Mouse (Mus musculus): Measurements from ENCODE around the gene Mphosph9.
"Not testable (repeated sequence)": the region's sequence is repeated elsewhere in the genome, so short reads cannot be mapped to it uniquely, and the experiment has no call there.

The Mphosph9 gene

DNA sequence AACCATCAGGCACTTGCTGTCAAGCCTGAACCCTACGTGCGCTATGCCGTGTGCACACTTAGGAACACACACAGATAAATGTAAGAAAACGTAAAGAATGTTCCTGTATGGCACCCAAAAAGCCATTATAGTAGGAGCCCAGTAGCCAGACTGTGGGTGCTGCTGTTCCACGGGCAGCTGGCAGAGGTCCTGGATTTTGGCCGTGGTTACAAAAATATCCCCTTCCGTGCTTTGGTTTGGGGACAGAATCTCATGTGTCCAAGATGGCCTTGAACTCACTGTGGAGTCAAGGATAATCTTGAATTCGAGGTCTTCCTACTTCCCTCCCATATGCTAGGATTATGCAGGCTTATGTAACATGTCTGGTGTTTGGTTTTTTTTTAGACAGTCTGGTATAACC, 15.1 kb upstream of the Mphosph9 start:
- no peak for DNase-seq (ENCODE audit: low spot score)

DNA sequence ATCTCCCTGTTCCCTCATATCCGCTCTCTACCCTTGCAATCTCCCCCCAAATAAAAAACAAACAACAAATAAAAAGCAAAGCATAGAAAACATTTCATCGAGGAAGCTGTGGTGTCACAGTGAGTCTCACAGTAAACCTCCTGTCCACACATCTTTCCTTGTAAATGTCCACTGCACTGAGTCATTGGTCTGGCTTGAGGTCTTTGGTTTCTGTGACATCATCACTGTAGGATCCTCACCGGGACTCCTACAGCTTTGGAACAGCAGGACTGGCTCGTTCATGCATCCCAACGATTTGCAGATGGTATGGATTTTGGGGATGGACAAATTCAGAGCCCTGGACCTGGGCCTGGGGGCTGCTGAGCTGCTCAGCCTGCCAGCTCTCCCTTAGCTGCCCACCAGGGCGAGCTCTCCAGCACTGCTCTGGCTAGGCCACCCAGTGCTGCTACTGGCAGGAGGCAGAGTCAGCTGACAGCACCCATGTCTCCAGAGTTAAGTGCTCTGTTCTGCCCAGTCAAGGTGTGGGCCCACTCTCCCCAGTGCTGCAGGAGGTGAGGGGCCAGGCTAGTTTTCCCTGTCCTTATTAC, 14.1 kb upstream of the Mphosph9 start:
- not testable (repeated sequence) for DNase-seq (ENCODE audit: low spot score)

GRCm38 (mm10) chr5:124338791-124339190, 11.0 kb upstream of the Mphosph9 start:
- no peak for DNase-seq (ENCODE audit: low spot score)

DNA sequence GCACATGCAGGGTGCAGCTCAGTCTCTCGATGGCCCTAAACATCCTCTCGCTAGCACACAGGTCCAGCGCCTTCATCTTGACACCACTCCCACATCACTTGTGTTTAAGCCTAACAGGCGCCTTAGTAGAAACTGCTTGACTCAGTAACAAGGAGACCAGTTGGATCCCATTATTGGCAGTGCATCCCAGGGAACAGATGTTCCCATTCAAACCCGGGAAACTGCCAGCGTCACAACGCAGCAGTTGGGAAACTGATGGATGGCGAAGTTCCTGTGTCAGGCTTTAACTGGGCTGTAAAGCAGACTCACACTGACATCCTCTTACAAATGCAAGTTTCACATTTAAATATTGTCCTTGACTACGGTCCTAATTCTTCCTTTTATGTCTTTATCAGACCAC, 10.1 kb upstream of the Mphosph9 start:
- DNase-seq (ENCODE audit: low spot score) = no peak

GRCm38 (mm10) chr5:124337103-124337502, 9.3 kb upstream of the Mphosph9 start:
- DNase-seq (ENCODE audit: low spot score) = no peak

- no peak for DNase-seq (ENCODE audit: low spot score)
Observed at GRCm38 (mm10) chr5:124334392-124334791, 6.6 kb upstream of the Mphosph9 start.

DNA sequence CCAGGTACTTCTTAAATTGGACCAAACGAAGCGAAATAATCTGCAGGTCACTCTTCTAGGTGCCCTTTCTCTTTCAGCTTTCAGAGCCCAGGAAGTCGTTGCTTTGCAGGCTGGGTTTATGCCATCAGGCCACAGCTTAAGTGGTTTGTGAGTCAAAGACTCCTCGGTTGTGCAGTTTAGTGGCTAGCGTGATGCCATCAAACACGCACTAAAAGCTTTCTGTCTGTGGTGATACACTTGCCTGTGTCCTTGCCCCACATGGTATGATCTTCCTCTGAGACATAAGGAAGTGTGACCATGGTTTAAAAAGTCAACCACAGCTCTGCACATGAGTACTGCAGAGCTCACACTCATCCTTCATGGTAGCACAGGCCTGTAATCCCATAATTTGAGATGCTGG, 2.3 kb upstream of the Mphosph9 start:
- no peak for DNase-seq (ENCODE audit: low spot score)

- DNase-seq (ENCODE audit: low spot score) = no peak
Observed at GRCm38 (mm10) chr5:124326829-124327228, 943 bp downstream of the Mphosph9 start.

- DNase-seq (ENCODE audit: low spot score) = no peak
Observed at GRCm38 (mm10) chr5:124317648-124318047, 10.1 kb downstream of the Mphosph9 start.

- no peak for DNase-seq (ENCODE audit: low spot score)
Observed at GRCm38 (mm10) chr5:124315941-124316340, 11.8 kb downstream of the Mphosph9 start.

DNA sequence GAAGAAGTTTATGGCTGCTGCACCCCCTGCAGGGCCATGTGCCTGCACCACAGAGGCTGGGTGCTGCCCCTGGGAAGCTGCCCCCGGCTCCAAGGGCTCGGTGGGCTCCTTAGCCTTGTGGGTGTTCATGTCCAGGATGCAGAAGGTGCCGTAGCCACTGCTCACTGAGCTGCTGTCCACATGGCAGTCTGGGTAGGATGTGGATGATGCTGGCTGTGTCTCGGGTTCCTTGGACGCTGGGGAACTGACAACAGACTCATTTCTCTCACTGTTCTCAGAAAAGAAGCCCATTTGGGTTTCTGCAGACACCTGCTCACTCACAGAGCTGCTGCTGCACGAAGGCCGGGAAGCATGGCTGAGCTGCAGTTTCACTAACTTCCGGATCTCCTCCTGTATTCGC, 12.3 kb downstream of the Mphosph9 start:
- no peak for DNase-seq (ENCODE audit: low spot score)

DNA sequence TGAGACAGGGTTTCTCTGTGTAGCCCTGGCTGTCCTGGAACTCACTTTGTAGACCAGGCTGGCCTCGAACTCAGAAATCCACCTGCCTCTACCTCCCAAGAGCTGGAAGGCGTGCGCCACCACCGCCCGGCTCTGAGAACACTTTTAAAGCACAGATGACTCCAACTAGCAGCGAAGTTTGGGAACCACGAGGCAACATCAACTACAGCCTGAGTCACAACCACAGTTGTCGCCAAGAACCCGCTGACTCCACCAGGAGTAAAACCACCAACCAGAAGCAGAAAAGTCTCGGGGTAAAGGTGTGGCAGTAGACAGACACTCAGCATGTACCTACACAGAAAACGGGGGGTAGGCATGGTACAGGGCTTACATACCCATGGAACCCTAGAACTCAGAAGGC, 17.7 kb downstream of the Mphosph9 start:
- no peak for DNase-seq (ENCODE audit: low spot score)

- DNase-seq (ENCODE audit: low spot score) = no peak
Observed at GRCm38 (mm10) chr5:124309155-124309554, 18.6 kb downstream of the Mphosph9 start.

DNA sequence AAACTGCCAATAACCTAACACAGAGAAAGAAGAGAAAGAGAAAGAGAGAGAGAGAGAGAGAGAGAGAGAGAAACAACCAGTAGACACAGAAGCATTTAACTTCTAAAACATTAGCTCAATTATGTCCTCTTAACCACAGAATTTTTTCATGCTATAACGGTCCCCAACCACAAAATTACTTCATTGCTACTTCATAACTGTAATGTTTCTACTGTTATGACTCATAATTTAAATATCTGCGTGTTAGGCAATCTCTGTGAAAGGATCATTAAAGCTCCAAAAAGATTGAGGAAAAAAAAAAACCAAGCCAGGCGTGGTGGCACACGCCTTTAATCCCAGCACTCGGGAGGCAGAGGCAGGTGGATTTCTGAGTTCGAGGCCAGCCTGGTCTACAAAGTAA, 24.9 kb downstream of the Mphosph9 start:
- DNase-seq (ENCODE audit: low spot score) = not testable (repeated sequence)

- DNase-seq (ENCODE audit: low spot score) = no peak
Observed at GRCm38 (mm10) chr5:124300132-124300531, 27.6 kb downstream of the Mphosph9 start.

GRCm38 (mm10) chr5:124299307-124299706, 28.5 kb downstream of the Mphosph9 start:
- DNase-seq (ENCODE audit: low spot score) = not testable (repeated sequence)

- no peak for DNase-seq (ENCODE audit: low spot score)
Observed at GRCm38 (mm10) chr5:124296475-124296874, 31.3 kb downstream of the Mphosph9 start.

DNA sequence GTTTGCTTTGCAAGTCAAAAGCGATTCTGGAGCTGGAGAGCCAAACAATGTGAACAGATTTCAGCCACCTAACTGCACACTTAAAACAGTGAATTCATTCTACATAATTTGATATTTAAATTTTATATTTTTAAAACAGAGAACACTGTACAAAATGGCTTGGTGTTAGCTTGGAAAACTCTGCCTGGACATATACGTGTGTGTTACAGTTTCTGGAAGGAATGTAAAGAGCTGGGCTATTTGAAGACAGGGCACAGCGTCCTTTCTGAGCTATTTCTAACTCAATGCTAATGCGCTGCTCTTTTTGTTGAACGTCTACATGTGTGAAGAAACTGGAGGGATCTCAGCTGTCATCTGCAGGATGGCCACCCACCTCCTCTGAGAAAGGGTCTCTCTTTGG, 33.8 kb downstream of the Mphosph9 start:
- DNase-seq (ENCODE audit: low spot score) = no peak

- no peak for DNase-seq (ENCODE audit: low spot score)
Observed at GRCm38 (mm10) chr5:124290216-124290615, 37.6 kb downstream of the Mphosph9 start.

DNA sequence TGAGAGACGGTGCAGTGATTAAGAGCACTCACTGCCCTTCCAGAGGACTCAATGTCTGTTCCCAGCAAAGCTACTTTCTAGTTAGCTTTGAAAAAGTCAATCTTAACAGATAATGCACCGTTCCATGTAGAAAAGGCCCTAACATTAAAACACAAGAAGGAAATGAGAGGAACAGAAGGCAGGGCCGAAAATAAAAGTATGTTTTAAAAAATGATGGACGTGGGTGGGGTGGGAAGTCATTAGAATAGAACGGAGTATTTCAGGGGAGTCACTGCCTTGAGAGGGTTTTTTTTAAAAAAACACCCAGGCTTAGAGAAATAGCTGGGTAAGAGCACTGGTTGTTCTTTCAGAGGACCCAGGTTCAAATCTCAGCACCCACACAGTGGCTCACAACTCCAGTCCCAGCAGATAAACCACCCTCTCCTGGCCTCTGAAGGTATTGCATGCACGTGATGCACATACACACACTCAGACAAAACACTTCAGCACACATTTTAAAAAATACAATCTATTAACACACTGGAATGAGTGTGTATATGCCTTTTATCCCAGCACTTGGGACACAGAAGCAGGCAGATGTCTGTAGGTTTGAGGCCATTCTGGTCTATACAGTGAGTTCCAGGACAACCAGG, 40.0 kb downstream of the Mphosph9 start:
- DNase-seq (ENCODE audit: low spot score) = no peak

- DNase-seq (ENCODE audit: low spot score) = no peak
Observed at GRCm38 (mm10) chr5:124284330-124284729, 43.4 kb downstream of the Mphosph9 start.

DNA sequence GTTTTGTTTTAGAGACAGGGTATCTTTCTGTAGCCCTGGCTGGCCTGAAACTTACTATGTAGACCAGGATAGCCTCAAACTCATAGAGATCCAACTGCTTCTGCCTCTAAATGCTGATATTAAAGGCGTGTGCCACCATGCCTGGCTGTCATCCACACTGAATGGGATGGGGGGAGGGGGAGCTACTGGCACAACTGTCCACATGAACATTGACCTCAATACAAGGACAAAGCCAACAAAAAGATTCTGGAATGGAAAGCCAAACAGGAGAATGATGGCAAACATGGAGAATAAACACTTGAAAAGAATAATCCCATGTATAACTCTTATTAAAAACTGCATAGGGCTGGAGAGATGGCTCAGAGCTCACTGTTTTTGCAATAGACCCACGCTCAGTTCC, 44.9 kb downstream of the Mphosph9 start:
- no peak for DNase-seq (ENCODE audit: low spot score)

DNA sequence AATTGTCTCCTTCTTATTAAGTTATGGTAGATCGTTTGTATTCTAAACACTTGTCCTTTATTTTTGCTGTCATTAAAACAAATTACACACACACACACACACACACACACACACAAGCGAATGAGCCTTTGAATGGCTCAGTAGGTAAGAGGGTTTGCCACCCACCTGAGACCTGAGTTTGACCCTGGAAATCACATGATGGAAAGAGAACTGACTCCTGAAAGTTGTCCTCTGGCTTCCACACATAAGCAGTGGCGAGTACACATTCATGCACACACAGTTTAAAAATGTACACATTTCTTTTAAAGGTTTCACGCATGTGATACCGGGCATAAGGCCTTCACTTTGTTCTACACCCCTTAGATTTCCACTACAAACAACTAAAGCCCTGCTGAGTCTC, 57.5 kb downstream of the Mphosph9 start:
- DNase-seq (ENCODE audit: low spot score) = no peak

- DNase-seq (ENCODE audit: low spot score) = no peak
Observed at GRCm38 (mm10) chr5:124269661-124270060, 58.1 kb downstream of the Mphosph9 start.
